Mouse (Mus musculus): ENCODE data around the gene Ccdc157.
A peak's percentile ranks its signal among the peaks of the same experiment; 100 is the strongest.
"Not testable (repeated sequence)": the region's sequence is repeated elsewhere in the genome, so short reads cannot be mapped to it uniquely, and the experiment has no call there.

The Ccdc157 gene

DNA sequence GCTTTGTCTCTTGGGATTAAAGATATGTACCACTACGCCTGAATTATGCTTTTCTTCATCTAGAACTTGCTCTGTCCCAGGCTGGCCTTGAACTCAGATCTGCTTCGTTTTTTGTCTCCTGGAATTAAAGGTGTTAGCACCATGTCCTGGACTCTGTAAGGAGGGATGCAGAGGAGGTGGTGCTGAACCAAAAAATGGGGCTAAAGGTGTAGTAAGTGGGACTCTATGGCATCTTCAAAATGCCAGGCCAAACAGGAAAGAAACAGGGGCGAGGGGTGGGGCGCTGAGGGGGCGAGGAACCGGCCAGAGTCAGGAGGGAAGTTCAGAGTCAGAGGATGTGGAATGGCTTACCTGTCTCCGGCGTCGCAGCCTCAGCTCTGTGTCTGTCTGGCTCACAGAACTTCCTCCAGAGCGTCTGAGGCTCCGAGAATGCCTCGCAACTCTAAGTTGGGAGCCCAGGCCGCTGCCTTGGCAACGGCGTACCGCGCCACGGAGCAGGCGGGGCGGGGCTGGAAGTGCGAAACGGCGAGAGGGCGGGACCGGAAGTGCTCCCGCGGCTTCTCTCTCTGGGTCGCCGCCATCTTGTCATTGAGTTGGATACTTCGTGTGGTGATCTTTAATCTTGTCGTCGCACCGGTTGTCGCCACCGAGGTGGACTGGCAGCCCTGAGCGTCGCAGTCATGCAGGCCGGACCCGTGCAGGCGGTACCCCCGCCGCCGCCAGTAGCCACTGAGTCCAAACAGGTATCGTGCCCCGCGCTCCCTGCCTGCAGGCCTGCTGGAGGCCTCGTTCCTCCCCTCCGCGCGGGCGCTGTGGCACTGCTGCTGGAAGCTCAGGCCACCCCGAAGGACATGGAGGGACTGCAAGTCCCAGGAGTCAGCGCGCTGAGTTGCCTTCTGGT, at the start of gene Ccdc157, which contains the start of gene Sf3a1:
Ccdc157 (minus strand) TSS at position 486 of the 901 bp plus-strand sequence.
Sf3a1 (plus strand) TSS at position 543 of the 901 bp plus-strand sequence.
- peak; percentile 93 to 96 for DNase-seq (ENCODE audit: low spot score in 2 of 2)

GRCm38 (mm10) chr11:4209556-4209955, 49.5 kb upstream of the Ccdc157 start:
- no peak for DNase-seq (ENCODE audit: low spot score in 2 of 2)

DNA sequence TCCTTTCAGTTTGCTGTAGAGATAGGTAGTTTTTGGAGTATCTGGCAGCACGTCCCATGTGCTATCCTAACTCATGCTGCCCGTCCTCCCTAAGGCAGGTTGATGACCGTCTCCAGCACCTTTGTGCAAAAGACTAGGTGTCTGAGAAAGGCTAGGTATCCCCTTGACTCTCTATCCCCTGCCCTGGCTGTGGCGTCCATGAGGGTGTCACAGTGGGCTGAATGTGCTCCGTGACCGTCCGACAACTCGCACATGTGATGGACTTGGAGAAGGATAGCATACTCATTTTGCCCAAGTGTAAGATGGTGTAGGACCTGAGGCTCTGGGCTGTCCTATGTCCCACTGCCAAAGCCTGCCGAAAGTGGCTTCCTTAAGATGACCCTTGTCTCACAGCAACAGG, 47.6 kb upstream of the Ccdc157 start:
- no peak for DNase-seq (ENCODE audit: low spot score in 2 of 2)

DNA sequence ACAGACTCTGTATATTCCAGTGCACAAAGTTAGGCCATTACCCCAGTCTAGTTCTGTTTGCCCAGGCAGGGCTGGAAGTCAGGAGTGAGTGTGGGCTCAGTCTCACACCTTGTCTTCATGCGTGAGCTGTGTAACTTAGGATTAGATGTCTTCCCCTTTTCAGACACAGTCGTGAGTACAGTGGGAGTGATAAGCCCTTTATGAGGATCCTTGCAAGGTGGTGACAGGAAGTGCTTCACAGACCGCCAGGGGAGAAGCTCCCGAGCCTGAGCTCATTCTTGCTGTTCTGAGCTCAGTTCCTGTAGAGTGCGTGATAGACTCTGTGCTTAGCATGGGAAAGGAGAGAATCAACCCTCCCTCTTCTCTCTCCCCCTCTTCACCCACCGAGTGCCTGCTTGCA, 46.5 kb upstream of the Ccdc157 start:
- DNase-seq (ENCODE audit: low spot score in 2 of 2), result no peak

DNA sequence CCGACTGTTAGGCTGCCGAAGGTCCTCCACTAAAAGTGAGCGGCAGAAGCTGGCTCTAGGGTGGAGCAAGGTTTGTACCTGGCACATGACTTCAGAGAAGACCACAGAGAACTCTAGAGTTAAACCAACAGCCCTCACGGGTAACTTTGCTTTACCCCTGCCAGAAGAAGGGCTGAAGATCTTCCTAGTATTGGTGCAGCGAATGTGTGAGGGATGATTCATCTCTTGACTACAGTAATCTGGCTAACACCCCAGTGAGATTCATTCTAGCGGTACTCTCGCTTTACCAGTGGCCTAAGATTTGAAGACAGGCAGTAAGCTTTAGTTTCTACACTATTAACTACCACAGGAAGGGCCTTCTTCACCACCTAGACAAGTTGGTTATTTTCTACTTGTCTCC, 45.9 kb upstream of the Ccdc157 start:
- no peak for DNase-seq (ENCODE audit: low spot score in 2 of 2)

GRCm38 (mm10) chr11:4205097-4205655, 45.1 kb upstream of the Ccdc157 start:
- DNase-seq (ENCODE audit: low spot score in 2 of 2), result no peak

DNA sequence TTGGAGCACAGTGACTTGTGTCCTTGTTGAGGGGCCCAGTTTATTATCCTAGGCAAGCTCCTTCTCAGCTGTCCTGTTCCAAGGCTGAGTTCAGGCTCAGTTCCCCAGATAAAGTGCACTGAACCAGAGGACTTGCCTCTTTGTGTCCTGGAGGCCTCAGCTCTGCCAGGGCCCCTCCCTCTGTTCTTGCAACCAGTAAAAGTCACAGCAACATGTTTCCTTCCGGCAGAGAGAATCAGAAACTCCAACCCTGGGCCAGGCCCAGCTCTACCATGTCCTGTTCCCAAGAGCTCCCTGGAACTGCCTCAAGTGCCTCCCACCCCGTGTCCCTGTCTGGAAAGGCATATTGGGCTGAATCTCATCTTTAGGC, 43.6 kb upstream of the Ccdc157 start:
- DNase-seq (ENCODE audit: low spot score in 2 of 2), result no peak

DNA sequence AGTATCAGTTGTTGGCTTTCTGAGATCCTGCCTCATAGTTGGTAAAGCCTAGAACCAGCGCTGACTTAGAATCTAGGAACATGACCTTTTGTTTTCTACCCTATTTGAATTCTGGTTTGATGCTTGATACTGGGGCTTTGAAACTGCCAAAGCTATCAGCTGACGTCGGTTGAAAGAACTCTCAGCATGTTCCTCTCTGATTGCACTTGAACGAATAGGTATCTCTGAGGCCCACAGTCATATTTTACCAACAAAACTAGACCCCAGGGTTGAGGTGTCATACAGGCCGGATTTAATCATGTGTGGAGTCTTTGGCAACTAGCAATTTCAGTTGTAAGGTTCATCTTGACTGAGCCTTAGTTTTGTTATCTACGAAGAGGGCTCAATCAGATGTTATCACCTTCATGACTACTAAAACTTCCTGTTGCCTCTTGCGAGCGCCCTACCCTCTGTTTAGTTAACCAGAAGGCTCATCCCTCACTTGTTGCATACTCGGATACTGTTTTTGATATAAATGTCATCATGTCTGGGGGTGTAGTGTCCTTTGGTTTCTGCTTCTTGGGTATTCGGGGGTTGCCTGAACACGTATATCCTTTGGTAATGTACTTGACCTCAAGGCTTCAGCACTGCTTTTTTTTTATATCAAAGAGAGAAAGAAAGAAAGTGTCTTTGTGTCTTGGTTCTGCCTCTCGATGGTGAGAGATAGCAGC, 43.1 kb upstream of the Ccdc157 start:
- DNase-seq (ENCODE audit: low spot score in 2 of 2), result no peak

- DNase-seq (ENCODE audit: low spot score in 2 of 2), result no peak
Observed at GRCm38 (mm10) chr11:4201981-4202700, 42.0 kb upstream of the Ccdc157 start.

- no peak for DNase-seq (ENCODE audit: low spot score in 2 of 2)
Observed at GRCm38 (mm10) chr11:4197691-4198090, 37.6 kb upstream of the Ccdc157 start.

DNA sequence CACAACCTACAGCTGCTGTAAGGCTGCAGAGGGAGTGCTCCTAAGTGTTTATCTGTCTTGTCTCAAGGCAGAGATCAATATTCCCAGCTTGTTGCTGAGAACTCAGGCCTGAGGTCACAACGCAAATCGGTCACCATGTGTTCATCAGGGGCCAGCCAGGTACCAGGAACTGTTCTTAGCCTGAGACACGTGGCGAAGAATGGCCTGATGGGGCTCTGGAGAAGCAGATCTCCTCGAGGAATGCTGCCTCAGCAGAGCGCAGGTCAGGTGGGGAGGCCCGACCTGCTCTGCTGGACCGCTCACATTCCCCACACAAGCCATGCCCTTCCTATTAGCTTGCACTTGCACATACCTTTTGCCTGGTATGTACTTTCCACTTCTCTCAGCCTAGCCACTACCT, 36.5 kb upstream of the Ccdc157 start:
- no peak for DNase-seq (ENCODE audit: low spot score in 2 of 2)

- DNase-seq (ENCODE audit: low spot score in 2 of 2), result no peak
Observed at GRCm38 (mm10) chr11:4195597-4196031, 35.5 kb upstream of the Ccdc157 start.

DNA sequence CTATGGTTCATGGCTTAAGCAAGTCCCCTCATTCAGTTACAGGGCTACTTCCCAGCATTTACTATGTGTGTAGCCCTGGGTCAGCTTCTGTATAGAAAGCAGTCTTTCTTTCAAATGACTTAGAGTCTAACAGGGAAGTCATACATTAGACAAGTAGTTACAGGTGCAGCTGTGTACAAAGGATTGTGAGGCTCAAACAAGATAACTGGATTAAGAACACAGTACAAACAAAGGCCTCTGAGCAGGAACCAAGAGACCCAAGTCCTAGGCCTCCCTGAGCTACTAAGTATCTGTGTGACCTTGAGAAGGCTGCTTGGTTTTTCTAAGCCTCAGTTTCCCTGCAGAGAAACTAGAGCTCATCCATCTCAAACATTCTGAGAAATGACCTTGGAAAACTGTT, 33.3 kb upstream of the Ccdc157 start:
- no peak for DNase-seq (ENCODE audit: low spot score in 2 of 2)

DNA sequence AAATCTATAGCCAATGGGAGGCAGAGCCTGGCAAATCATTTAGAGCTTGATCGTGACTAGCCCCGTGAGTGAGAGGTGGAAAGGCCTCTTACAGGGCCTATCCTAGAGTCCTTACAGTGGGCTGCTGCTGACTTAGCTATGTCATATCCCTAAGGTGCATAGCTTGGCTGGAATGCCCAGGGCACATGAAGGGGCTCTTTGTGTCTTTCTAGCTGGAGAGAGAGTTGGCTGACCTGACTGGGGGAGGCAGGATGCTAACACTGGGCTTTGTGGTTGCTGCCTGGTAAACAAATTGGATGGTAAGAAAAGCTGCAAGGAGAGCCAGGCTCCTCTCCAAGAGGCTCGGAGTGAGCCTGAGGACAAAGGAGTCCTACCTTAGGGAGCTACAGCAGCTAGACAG, 32.7 kb upstream of the Ccdc157 start:
- no peak for DNase-seq (ENCODE audit: low spot score in 2 of 2)

- DNase-seq (ENCODE audit: low spot score in 2 of 2), result no peak
Observed at GRCm38 (mm10) chr11:4190677-4191076, 30.6 kb upstream of the Ccdc157 start.

GRCm38 (mm10) chr11:4189182-4189581, 29.1 kb upstream of the Ccdc157 start:
- no peak for DNase-seq (ENCODE audit: low spot score in 2 of 2)

- DNase-seq (ENCODE audit: low spot score in 2 of 2), result no peak
Observed at GRCm38 (mm10) chr11:4187318-4187700, 27.2 kb upstream of the Ccdc157 start.

DNA sequence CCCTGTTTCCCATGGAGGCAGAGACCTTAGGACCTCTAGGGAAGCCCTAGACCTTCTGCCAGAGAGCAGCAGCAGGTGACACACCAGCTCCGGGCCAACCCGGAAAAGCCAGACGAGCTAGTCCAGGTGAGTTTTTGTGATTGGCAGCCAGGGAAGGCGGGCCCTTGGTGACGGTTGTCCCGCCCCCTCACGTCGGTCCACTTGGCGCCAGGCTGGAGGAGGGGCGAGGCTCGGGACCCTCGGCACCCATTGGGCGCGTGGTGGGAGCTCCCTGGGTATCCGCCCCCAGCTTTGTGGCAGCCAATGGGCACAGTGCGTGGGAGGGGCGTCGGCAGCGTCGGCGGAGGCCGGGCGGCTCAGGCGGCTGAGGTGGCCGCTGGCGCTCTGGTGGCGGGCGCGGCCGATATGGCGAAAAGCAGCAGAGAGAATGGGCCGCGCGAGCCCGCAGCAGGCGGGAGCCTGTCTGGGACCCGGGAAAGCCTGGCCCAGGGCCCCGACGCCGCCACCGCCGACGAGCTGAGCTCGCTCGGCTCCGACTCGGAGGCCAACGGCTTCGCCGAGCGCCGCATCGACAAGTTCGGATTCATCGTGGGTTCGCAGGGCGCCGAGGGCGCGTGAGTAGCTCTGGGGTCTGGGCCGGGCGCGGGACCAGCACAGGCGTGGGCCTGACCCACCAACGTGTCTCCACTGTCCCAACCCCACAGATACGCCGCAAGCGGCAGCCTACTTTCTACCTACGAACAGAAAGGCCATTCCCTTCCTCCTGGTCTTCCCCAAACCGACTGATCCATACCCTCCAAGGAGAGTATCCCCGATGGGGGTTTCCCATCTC, 26.6 kb upstream of the Ccdc157 start, which contains the start of gene Tbc1d10a:
Tbc1d10a (plus strand) TSS at position 304 of the 832 bp plus-strand sequence.
- peak; percentile 97 to 98 for DNase-seq (ENCODE audit: low spot score in 2 of 2)

- not testable (repeated sequence) for DNase-seq (ENCODE audit: low spot score in 2 of 2)
Observed at GRCm38 (mm10) chr11:4185480-4185879, 25.4 kb upstream of the Ccdc157 start.

DNA sequence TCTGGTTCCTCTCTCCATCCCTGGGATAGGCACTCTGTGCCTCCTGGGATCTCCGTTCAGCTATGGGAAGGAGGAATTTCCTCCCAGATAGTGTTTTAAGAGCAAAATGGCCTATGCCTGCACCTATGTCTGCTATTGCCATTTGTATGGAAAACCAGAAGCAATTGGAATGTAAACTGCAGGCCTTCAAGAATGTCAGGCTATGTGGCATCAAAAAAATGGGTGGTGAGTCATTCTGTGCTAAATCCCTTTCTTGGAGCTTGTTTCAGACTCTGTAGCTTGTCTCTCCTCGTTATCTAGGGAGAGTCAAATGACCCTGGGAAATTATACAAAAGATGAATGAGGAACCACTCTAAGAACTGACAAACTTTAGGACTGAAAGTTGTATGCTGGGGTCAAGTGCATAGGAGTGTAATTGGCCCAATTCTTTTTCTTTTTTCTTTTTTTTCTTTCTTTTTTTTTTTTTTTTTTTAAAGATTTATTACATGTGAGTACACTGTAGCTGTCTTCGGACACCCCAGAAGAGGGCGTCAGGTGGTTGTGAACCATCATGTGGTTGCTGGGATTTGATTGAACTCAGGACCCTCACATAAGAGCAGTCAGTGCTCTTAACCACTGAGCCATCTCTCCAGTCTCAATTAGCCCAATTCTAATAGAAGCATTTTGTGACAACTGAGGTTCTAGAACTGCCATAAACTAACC, 24.3 kb upstream of the Ccdc157 start:
- no peak for DNase-seq (ENCODE audit: low spot score in 2 of 2)

All from frontal cortex, postnatal 36 days (tissue).